Mouse (Mus musculus) T-helper 17 cell (primary cell): ENCODE data around the gene Daxx.

Source experiments
- in situ Hi-C, 2 experiments: fragments of 300-600 bp; cut with MboI, MseI; formaldehyde crosslinking; loops; 1 replicate in 1 of 2; 2 replicates in 1 of 2; pipeline ENCODE4 v1.15.1; 2025; ENCODE audit warnings: high pct_unique_total_duplicates in 2 of 2

Daxx gene

GRCm38 (mm10) chr17:33918293-33919203, 9.3 kb downstream of the Daxx start:
- in situ Hi-C loops, result loop anchor here in 1 of 2 experiments (10.0 to 25.0 kb wide), 2 partner anchors 276 to 919 kb away; partner anchors contain the start of genes Dxo, Psmb8 and Stk19

DNA sequence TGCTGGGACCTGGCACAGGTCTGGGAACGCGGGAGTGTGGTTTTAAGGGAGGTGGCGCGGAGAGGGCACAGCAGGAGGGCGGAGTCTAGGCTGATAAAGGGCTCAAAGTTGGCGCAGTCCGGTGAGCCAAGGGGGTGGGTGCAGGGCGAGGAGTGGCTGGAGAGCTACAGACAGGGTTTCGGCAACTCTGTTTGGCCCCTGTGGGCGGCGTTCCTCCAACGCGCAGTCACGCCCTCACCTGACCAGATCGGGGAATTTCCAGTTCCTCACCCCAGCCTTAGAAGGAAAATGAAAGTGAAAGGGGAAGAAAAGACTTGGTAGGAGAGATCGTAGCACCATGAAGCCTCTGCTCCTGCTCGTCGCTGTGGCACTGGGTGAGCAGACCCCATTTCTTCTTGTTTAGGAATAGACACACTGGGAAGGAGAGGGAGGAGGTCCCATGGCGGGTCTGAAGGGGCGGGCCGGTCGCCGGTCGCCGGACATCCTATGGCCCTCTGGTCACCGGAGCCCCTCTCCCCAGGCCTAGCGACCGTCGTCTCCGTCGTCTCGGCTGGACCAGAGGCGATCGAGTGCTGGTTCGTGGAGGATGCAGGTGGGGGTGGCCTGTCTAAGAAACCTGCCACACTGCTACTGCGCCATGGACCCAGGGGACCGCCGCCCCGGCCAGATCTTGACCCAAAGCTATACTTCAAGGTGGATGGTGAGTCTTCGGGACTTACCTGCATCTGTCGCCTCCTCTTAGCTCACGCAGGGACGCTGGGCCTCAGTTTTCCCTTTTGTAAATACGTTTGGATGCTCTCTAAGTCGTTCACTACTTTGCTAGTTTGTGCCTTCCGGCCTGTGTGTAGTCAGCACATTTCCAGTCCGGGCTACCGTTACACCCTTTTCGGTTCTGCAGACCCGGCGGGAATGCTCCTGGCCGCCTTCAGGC, 10.4 kb downstream of the Daxx start:
- in situ Hi-C loops, result loop anchor here in 1 of 2 experiments (10.0 to 25.0 kb wide), 2 partner anchors 275 to 918 kb away; partner anchors contain the start of genes Dxo, Psmb8 and Stk19

DNA sequence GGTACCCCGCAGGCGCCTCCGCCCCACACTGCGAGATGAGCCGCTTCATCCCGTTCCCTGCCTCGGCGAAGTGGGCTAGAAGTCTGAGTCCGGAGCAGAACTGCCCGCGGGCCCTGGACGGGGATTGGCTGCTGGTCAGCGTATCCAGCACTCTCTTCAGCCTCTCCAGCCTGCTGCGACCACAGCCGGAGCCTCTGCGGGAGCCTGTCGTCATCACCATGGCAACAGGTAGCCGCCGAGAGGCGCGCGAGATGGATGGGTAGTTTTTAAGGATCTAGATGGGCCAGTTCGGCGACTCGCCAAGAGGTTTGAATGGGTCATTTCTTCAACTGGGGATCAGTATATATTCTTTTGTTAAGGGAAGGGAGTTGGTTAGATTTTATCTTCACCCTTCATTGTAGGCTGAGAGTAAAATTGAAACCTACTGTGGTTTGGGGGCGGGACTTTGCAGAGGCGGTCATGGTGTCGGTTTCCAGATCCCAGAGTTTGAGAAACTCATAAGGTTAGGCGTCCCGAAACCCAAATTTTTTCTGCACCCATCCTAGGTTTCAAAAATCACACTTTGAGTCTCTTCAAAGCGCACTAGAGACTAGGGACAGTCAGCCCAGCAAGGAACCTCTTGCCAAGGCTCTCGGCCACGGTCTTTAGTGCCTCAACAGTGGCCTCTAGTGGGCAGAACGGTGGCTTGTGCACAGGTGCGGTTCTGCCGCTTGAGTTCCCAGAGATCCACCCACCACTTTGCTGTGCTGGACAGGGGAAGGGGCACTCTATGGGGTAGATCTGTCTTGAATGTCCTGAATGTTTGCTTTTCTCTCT, 11.3 kb downstream of the Daxx start:
- in situ Hi-C loops, result loop anchor here in 1 of 2 experiments (25.0 kb wide), 1 partner anchor 917 kb away; the partner anchor contains the start of genes Dxo and Stk19

GRCm38 (mm10) chr17:33921361-33921760, 12.1 kb downstream of the Daxx start:
- in situ Hi-C loops, result loop anchor here in 1 of 2 experiments (25.0 kb wide), 1 partner anchor 916 kb away; the partner anchor contains the start of genes Dxo and Stk19

DNA sequence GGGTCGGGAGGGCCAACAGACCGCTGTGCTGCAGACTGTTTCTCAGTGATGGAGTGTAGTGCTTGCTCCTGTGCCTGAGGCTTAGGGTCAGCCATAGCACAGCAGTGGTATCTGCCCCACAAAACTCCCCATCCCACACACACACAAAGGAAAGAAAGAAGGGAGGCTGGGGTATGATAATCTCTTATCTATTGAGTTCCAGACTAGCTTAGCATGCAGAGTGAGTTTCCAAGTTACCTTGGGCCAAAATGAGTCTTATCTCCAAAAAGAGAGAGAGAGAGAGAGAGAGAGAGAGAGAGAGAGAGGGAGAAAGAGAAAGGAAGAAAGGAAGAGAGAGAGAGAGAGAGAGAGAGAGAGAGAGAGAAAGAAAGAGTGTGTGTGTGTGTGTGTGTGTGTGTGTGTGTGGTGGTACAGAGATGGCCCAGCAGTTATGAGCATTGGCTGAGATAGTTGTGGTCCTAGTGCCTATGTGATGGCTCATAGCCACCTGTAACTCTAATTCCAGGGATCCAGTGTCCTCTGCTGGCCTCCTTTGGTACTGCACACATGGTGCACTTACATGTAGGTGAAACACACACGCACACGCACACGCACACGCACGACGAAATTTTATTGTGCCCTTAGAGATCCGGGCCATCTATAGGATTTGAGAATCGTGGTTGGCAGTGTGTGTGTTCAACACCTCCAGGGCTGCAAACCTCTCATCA, 15.5 kb downstream of the Daxx start:
- in situ Hi-C loops, result loop anchor here in 1 of 2 experiments (25.0 kb wide), 1 partner anchor 913 kb away; the partner anchor contains the start of genes Dxo and Stk19

DNA sequence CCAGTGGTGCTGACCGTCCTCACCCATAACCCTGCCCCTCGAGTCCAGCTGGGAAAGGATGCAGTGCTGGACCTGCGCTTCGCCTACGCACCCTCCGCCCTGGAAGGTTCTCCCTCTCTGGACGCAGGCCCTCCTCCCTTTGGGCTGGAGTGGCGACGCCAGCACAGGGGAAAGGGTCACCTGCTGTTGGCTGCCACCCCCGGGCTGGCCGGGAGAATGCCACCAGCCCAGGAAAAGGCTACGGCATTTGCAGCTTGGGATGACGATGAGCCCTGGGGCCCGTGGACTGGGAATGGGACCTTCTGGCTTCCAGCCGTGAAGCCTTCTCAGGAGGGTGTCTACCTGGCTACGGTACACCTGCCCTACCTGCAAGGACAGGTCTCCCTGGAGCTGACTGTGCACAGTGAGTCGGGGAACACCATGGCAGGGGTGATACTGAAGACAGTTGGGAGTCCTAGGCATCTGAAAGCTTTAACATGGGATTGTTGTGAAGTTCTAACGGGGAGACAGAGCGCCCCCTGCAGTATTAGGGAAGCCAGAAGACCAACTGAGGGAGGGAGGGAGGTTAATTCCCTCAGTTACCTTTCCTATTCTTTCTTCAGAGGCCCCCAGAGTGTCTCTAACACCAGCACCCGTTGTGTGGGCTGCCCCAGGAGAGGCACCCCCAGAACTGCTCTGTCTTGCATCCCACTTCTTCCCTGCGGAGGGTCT, 16.3 kb downstream of the Daxx start:
- in situ Hi-C loops, result no loop called here

GRCm38 (mm10) chr17:33926207-33926932, 17.2 kb downstream of the Daxx start:
- in situ Hi-C loops, result no loop called here

DNA sequence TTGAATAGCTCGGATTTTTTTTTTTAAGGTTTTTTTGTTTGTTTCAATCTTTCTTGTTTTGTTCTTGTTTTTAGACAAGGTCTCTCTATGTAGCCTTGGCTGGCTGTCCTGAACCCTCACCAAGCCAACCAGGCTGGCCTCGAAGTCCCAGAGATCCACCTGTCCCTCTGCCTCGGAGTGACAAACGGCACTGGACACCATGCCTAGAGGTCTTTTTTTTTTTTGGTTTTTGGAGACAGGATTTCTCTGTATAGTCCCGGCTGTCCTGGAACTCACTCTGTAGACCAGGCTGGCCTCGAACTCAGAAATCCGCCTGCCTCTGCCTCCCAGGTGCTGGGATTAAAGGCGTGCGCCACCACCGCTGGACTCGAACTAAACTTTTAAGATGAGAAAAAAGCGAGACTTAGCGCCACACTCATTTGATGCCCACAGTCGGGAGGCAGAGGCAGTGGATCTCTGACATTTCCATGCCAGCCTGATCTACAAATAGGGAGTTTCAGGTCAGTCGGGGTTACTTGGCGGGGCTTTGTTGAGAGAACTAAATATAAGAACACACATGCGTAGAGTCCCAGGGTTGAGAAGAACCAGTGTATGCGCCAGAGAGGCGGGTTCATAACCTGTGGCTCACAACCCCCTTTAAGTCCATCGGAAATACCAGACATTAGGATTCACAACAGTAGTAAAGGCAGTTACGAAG, 19.2 kb downstream of the Daxx start:
- in situ Hi-C loops, result no loop called here

DNA sequence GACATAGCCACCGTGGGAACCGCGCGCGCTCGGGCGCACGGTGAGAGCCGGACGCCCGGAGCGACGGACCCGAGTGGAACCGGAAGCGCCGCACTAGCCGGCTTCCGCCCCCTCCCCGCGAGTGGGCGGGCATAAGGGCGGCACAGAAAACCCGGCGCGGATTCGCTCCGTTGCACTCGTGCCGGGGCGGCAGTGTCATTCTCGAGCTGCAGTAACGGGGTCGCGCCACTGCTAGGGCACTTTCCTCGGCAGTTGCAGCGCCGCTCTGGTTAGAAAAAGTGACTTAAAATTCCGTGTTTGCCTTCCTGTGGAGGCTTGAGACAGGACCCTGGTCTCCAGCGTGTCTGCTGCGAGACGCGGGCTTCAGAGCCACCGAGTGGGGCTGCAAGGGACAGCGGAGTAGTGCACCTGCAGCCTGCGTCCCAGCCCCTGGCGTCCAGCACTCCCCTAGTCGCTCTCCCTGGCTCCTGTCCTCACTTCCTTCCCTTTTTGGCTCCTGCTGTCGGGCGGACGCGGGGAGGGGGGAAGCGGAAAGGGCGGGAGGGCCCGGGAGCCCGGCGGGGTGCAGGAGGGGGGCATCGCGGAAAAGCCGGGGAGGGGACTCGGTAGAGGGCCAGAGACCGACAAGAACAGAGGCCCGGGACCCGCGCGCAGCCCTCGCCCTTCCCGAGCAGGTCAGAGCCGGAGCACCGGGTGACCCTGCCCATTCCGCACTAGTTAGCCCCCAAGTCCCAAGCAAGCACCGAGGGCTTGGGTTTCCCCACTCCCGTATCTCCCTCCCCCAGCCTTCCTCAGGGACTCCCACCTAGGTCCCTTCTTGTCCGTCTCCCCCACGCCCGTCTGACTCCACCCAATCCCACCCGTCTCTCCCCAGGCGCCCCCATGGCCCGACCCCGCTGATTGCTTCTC, 20.4 kb downstream of the Daxx start, which contains the start of gene Rgl2:
TSS of gene Rgl2 (plus strand) at position 173 of the 909 bp plus-strand sequence.
- in situ Hi-C loops, result no loop called here

DNA sequence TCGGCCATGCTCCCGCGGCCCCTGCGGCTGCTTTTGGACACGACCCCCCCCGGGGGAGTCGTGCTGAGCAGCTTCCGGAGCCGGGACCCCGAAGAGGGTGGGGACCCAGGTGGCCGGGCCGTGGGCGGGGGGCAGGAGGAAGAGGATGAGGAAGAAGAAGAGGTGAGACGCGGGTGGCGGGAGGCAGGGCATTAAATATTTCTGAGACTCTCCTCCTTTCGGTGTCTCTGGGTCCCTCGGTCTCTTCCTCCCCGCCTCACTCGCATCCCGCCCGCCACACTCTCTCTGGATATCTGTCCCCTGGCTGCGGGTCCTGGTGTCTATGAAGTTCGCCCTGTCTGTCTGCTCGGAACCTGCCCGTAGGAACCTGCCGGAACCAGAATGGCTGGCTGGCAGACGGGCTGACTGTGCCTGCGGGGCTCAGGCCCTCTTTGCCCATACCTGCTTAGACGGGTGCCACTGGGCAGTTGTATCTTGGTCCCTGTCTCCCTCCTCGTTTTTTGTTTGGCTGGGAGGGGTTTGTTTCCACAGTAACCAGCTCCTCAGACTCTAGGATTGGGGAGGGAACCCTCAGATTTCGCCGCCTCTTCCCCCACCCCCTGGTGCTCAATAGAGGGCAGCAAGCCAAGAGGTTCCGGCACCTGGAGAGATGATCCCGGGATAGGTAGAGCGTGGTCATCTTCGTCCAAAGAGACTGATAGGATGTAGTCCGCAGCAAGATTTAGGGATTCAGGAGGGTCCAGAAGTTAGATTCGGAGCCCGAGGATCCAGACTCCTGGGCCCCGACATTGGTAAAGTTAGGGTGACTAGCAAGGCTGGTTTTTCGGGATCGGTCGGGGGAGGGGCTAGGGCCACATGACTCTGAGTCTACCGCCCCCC, 21.3 kb downstream of the Daxx start:
- in situ Hi-C loops, result no loop called here

- in situ Hi-C loops, result no loop called here
These were observed 22.1 kb downstream of the Daxx start for GRCm38 (mm10) chr17:33931159-33931866.

DNA sequence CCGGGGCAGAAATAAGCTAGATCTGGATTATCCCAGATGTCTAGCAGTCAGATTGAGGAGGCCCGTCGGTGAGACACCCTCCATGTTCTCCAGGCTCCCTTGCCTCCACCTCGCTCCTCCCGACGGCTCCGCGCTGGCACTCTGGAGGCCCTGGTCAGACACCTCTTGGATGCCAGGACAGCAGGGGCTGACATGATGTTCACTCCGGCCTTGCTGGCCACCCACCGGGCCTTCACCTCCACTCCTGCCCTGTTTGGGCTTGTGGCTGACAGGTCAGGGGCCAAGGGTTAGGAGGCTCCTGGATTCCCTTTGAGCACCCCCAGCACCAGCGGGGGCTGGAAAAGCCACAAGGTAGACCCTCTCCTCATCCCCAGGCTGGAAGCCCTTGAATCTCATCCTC, 22.7 kb downstream of the Daxx start:
- in situ Hi-C loops, result no loop called here

DNA sequence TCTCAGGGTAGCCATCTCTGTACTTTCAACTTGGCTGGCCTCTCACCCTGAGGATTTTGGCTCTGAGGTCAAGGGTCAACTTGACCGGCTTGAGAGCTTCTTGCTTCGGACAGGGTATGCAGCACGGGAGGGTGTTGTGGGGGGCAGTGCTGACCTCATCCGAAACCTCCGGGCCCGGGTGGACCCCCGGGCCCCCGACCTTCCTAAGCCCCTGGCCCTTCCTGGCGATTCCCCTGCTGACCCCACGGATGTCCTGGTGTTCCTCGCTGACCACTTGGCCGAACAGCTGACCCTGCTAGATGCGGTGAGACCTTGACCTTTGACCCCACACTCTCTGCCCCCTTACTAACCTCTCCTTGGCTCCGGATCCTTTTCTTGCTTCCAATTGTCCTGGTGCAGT, 23.2 kb downstream of the Daxx start:
- in situ Hi-C loops, result no loop called here

DNA sequence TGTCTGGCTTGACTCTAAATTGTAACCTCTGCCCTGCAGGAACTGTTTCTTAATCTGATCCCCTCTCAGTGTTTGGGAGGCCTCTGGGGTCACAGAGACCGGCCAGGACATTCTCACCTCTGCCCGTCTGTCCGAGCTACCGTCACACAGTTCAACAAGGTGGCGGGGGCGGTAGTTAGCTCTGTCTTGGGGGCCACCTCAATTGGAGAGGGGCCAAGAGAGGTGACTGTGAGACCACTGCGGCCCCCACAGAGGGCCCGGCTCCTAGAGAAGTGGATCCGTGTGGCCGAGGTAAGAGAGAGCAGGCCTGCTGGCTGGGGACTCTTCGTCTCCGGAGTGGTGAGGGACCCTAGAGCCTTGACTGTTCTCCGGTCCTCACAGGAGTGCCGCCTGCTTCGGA, 23.8 kb downstream of the Daxx start:
- in situ Hi-C loops, result no loop called here

DNA sequence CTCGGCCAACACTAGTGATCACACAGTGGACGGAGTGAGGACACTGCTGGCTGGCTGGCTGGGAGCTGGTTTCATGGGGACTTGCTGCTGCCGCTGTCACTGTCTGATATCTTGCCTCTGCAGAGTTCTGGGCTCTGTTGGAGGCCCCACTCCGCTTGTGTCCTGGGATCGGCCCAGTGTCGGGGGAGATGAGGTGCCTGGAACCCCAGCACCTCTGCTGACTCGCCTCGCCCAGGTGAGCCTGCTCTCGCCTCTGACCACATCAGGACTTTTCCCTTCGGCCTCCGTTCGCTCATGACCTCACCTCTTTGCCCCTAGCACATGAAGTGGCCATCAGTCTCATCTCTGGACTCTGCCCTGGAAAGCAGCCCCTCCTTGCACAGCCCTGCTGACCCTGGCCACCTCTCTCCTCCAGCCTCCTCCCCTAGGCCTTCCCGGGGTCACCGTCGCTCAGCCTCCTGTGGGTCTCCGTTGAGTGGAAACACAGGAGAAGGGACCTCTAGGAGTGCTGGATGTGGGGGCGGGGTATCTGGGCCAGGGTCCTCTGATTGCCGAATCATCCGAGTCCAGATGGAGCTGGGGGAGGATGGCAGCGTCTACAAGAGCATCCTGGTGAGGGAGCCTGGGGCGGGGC, 26.3 kb downstream of the Daxx start:
- in situ Hi-C loops, result no loop called here
